Mouse (Mus musculus) heart, embryonic 13.5 days (tissue): ENCODE measurements around the gene Coro7. TPM values are rescaled to one million over a fixed set of nuclear protein-coding genes. Genes with fewer than 3 reads are reported as not detected.

Source experiments
- ATAC-seq: fragments of 200-750 bp; cut with Nextera tagmentation; 2 replicates; pipeline ENCODE4 v1.8.0; 2017; ENCODE audit warnings: moderate TSS enrichment; ENCODE audit not compliant: insufficient number of reproducible peaks, low FRiP score, low TSS enrichment; ENCODE audit errors: extremely low read depth
- H3K27ac ChIP-seq: fragments of 300-500 bp; sonication (generic); replicated peaks from 2 replicates; pipeline ENCODE4 v1.5.1; 2015; ENCODE audit warnings: moderate library complexity, mild to moderate bottlenecking, inconsistent platforms
- H3K27me3 ChIP-seq: fragments of 300-500 bp; sonication (generic); replicated peaks from 2 replicates; pipeline ENCODE4 v1.6.1; 2015; ENCODE audit warnings: mild to moderate bottlenecking, inconsistent platforms
- H3K36me3 ChIP-seq: fragments of 300-500 bp; sonication (generic); 2 replicates; pipeline ENCODE4 v1.6.1; 2015; ENCODE audit warnings: mild to moderate bottlenecking, inconsistent platforms
- H3K4me1 ChIP-seq: fragments of 300-500 bp; sonication (generic); 2 replicates; pipeline ENCODE4 v1.6.1; 2015; ENCODE audit warnings: inconsistent platforms
- H3K4me2 ChIP-seq: fragments of 300-500 bp; sonication (generic); 2 replicates; pipeline ENCODE4 v1.6.1; 2015; ENCODE audit warnings: inconsistent platforms, mild to moderate bottlenecking, moderate library complexity
- H3K4me3 ChIP-seq: fragments of 300-500 bp; sonication (generic); 2 replicates; pipeline ENCODE4 v1.5.1; 2015; ENCODE audit warnings: moderate library complexity, mild to moderate bottlenecking, inconsistent platforms
- H3K9ac ChIP-seq: fragments of 300-500 bp; sonication (generic); 2 replicates; pipeline ENCODE4 v1.6.1; 2015; ENCODE audit warnings: inconsistent platforms, mild to moderate bottlenecking, moderate library complexity
- H3K9me3 ChIP-seq: fragments of 300-500 bp; sonication (generic); 2 replicates; pipeline ENCODE4 v1.6.1; 2016; ENCODE audit warnings: inconsistent platforms
- WGBS: fragments of 180-500 bp; shearing (Covaris S2); methylation state at CpG from one replicate; pipeline ENCODE4 v1.1.7; 2015; ENCODE audit warnings: mixed read lengths; 5-methylcytosine and 5-hydroxymethylcytosine counted together
- polyA plus RNA-seq: library from polyadenylated mRNA; unstranded; fragments of >200 nt; fragmentation: Nextera tagmentation; extraction: Ambion mirVana; gene quantifications from 2 replicates; pipeline ENCODE4 v1.2.1, GENCODE M21; 2015

Coro7 gene
- polyA plus RNA-seq, 1 experiment from 2014 or later, result 15.2 TPM

DNA sequence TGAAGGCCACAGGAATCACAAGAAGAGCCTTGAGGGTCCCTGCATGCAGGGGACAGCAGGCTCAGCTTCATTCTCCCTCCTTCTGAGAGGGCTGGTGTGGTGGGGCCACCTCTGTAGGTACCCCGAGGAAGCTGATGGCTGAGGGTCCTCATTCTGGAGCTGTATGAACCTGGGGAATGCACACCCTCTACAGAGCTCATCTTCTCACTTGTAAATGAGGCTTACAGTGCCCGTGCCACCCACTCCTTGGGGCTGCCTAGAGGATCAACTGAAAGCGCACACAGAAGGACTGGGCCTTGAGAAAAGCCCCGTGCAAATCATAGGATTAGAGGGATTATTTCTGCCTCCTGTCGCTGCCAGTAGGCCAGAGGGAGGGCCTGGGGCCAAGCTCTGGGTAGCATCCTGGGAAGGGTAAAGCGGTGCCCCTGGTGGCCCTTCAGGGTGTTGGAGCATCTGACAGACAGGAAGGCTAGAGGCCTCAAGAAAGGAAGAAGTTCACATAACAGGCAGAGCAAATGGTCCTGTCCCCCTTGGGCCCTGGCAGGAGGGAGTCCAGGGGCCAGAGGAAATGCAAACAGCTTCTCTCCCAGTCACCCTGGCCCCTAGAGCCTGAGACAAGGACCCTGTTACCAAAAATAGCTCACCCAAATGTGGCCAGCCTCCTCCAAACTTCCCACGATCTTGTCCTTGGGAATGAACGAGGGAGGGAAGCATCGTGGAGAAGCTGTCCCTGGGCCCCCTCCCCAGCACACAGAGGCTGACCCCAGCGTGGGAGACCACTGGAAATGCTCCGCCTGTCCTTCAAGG lies 23.6 kb downstream of the Coro7 start:
- Histone ChIP-seq H3K9me3 (no peaks in the 10 kb centered on the region), H3K4me2 (0 out of 2 replicates have a peak overlapping the region, but pooled peaks have one; percentile 12), H3K4me3 (no peak overlapping the region), H3K27me3 (no peaks in the 10 kb centered on the region), H3K36me3 (peaks cover 57% of the 10 kb centered on the region), H3K9ac (peak overlapping the region; percentile 65), H3K27ac (peak overlapping the region; percentile 88), H3K4me1 (peaks cover 85% of the 10 kb centered on the region)
- ATAC-seq, result no peak
- 14% methylated on average over 11 of the region's 11 CpGs for WGBS

GRCm38 (mm10) chr16:4655251-4655734 lies 24.3 kb downstream of the Coro7 start:
- Histone ChIP-seq H3K9ac (peak overlapping the region; percentile 65), H3K4me2 (0 out of 2 replicates have a peak overlapping the region, but pooled peaks have one; percentile 12), H3K27me3 (no peaks in the 10 kb centered on the region), H3K36me3 (peaks cover 57% of the 10 kb centered on the region), H3K4me1 (peaks cover 88% of the 10 kb centered on the region), H3K4me3 (no peak overlapping the region), H3K9me3 (no peaks in the 10 kb centered on the region), H3K27ac (peak overlapping the region; percentile 88)
- 41% methylated on average over 4 of the region's 4 CpGs for WGBS
- no peak for ATAC-seq

DNA sequence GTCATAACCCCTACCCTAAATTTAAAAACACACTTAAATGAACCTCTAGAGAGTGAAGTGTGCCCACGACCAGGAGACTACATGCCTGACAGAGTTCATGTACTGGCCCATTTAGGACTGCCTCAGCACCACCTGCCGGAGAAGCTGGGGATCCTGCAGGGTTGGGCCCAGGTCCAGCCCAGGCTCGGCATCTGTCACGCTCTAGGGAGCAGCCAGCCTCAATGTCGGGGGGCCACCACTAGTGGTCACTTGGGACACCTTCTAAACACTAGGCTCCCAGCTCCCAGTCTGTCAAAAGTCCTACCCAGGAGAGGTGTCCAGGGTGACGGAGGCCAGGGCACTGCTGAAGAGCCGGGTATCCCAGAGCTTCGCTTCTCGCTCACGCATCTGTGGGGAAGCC lies 24.9 kb downstream of the Coro7 start:
- WGBS, result 70% methylated on average over 10 of the region's 10 CpGs
- H3K9ac ChIP-seq, result peak overlapping the region; percentile 0; the same call in 1 of the 2 replicates
- no peak overlapping the region for H3K4me2 ChIP-seq
- H3K9me3 ChIP-seq, result no peaks in the 10 kb centered on the region
- peaks cover 60% of the 10 kb centered on the region for H3K36me3 ChIP-seq
- no peak overlapping the region for H3K4me3 ChIP-seq
- ATAC-seq, result no peak
- H3K4me1 ChIP-seq, result peaks cover 86% of the 10 kb centered on the region
- H3K27me3 ChIP-seq, result no peaks in the 10 kb centered on the region
- H3K27ac ChIP-seq, result peak overlapping the region; percentile 88

DNA sequence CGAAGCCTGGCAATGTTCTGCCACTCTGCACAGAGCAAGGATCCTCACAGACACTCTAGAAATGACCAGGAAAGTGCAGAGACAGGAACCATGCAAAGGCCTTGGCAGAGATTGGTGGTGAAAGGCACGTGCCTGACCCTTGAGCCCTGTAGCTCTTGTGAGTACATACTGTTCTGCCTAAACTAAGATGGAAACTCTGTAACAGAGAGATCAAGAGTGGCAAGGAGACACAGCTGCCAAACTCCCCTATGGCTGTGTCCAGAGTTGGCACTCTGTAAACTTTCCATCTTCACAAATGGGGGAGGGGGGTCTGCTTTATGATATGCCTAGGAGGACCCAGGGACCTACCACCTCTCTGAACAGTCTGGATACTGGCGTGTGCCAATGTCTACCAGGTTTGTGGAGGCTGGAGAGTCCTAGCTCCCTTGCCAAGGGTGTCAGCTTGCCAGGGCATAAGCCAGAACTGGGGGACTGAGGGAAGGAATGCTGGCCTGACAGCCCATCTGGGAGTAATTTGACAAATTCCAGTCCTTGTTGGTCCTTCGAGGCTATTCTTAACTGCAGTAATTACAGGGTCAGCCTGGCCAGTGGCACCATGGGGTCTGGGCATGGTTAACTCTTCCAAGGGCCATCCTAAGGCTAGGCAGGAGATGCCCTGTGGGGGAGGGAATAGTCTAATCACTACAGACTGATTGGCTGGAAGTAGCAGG lies 26.7 kb downstream of the Coro7 start:
- Histone ChIP-seq H3K4me1 (peaks cover 76% of the 10 kb centered on the region), H3K36me3 (peaks cover 78% of the 10 kb centered on the region), H3K9me3 (no peaks in the 10 kb centered on the region), H3K4me2 (no peak overlapping the region), H3K9ac (peak overlapping the region; percentile 25; the same call in 1 of the 2 replicates), H3K27ac (peak overlapping the region; percentile 55), H3K27me3 (no peaks in the 10 kb centered on the region), H3K4me3 (no peak overlapping the region)
- ATAC-seq, result no peak
- 49% methylated on average over 4 of the region's 4 CpGs for WGBS

- ATAC-seq, result no peak
- H3K9ac ChIP-seq, result peak overlapping the region; percentile 47; the same call in 1 of the 2 replicates
- peaks cover 78% of the 10 kb centered on the region for H3K4me1 ChIP-seq
- H3K4me2 ChIP-seq, result no peak overlapping the region
- no peak overlapping the region for H3K4me3 ChIP-seq
- no peaks in the 10 kb centered on the region for H3K9me3 ChIP-seq
- H3K36me3 ChIP-seq, result peaks cover 78% of the 10 kb centered on the region
- peak overlapping the region; percentile 55 for H3K27ac ChIP-seq
- 73% methylated on average over 7 of the region's 7 CpGs for WGBS
- H3K27me3 ChIP-seq, result no peaks in the 10 kb centered on the region
Observed at GRCm38 (mm10) chr16:4651624-4652023, 28.0 kb downstream of the Coro7 start.

GRCm38 (mm10) chr16:4651081-4651480 lies 28.5 kb downstream of the Coro7 start:
- Histone ChIP-seq H3K4me1 (peaks cover 78% of the 10 kb centered on the region), H3K36me3 (peaks cover 83% of the 10 kb centered on the region)
- 77% methylated on average over 1 of the region's 1 CpGs for WGBS

GRCm38 (mm10) chr16:4650161-4650560 lies 29.4 kb downstream of the Coro7 start:
- H3K4me2 ChIP-seq, result no peak overlapping the region
- peaks cover 84% of the 10 kb centered on the region for H3K36me3 ChIP-seq
- H3K27ac ChIP-seq, result no peak overlapping the region
- no peaks in the 10 kb centered on the region for H3K27me3 ChIP-seq
- H3K4me1 ChIP-seq, result peaks cover 78% of the 10 kb centered on the region
- no peaks in the 10 kb centered on the region for H3K9me3 ChIP-seq
- no peak for ATAC-seq
- H3K9ac ChIP-seq, result no peak overlapping the region
- 83% methylated on average over 3 of the region's 3 CpGs for WGBS
- H3K4me3 ChIP-seq, result no peak overlapping the region

More at GRCm38 (mm10) chr16:4651081-4651480, 28.5 kb downstream of the Coro7 start:
- Histone ChIP-seq H3K9me3 (no peaks in the 10 kb centered on the region), H3K9ac (peak overlapping the region; percentile 47; the same call in 1 of the 2 replicates), H3K27me3 (no peaks in the 10 kb centered on the region), H3K27ac (peak overlapping the region; percentile 55), H3K4me2 (no peak overlapping the region), H3K4me3 (no peak overlapping the region)
- no peak for ATAC-seq

DNA sequence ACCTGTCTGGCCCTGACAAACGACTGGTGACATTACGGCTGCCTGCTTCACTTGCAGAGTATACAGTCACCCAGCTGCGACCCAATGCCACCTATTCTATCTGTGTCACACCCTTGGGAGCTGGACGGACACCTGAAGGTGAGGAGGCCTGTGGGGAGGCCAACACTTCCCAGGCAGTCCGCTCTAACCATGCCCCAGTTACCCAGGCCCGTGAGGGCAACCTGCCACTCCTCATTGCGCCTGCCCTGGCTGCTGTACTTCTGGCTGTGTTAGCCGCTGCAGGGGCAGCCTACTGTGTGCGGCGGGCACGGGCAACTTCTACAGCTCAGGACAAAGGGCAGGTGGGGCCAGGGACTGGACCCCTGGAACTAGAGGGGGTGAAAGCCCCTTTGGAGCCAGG lies 29.9 kb downstream of the Coro7 start:
- Histone ChIP-seq H3K4me3 (no peak overlapping the region), H3K4me1 (peaks cover 78% of the 10 kb centered on the region), H3K9me3 (no peaks in the 10 kb centered on the region), H3K27ac (no peak overlapping the region), H3K4me2 (no peak overlapping the region), H3K9ac (no peak overlapping the region), H3K27me3 (no peaks in the 10 kb centered on the region), H3K36me3 (peaks cover 81% of the 10 kb centered on the region)
- ATAC-seq, result no peak
- WGBS, result 85% methylated on average over 11 of the region's 11 CpGs

DNA sequence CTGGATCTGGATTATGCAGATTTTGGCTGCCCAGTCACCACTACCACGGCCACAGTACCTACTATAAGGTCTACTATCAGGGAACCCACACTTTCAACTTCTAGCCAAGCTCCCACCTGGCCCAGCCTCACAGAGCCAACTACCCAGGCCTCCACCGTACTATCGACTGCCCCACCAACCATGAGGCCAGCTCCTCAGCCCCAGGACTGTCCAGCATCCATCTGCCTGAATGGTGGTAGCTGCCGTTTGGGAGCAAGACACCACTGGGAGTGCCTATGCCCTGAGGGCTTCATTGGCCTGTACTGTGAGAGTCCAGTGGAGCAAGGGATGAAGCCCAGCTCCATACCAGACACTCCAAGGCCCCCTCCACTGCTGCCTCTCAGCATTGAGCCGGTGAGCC lies 30.4 kb downstream of the Coro7 start:
- no peak overlapping the region for H3K27ac ChIP-seq
- 91% methylated on average over 5 of the region's 5 CpGs for WGBS
- peaks cover 78% of the 10 kb centered on the region for H3K4me1 ChIP-seq
- no peaks in the 10 kb centered on the region for H3K27me3 ChIP-seq
- no peak overlapping the region for H3K9ac ChIP-seq
- no peak overlapping the region for H3K4me2 ChIP-seq
- H3K9me3 ChIP-seq, result no peaks in the 10 kb centered on the region
- no peak overlapping the region for H3K4me3 ChIP-seq
- peaks cover 76% of the 10 kb centered on the region for H3K36me3 ChIP-seq
- ATAC-seq, result no peak

DNA sequence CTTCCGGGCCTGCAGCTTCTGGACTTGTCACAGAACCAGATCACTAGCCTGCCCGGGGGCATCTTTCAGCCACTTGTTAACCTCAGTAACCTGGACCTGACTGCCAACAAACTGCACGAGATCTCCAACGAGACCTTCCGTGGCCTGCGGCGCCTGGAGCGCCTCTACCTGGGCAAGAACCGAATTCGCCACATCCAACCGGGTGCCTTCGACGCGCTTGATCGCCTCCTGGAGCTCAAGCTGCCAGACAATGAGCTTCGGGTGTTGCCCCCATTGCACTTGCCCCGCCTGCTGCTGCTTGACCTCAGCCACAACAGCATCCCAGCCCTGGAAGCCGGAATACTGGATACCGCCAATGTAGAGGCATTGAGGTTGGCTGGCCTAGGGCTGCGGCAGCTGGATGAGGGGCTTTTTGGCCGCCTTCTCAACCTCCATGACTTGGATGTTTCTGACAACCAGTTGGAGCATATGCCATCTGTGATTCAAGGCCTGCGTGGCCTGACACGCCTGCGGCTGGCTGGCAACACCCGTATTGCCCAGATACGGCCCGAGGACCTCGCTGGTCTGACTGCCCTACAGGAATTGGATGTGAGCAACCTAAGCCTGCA lies 31.1 kb downstream of the Coro7 start:
- no peak overlapping the region for H3K4me2 ChIP-seq
- peaks cover 69% of the 10 kb centered on the region for H3K36me3 ChIP-seq
- ATAC-seq, result no peak
- no peaks in the 10 kb centered on the region for H3K27me3 ChIP-seq
- 88% methylated on average over 28 of the region's 28 CpGs for WGBS
- no peak overlapping the region for H3K4me3 ChIP-seq
- peaks cover 79% of the 10 kb centered on the region for H3K4me1 ChIP-seq
- H3K9ac ChIP-seq, result peak overlapping the region; percentile 72; the same call in 1 of the 2 replicates
- no peak overlapping the region for H3K27ac ChIP-seq
- H3K9me3 ChIP-seq, result no peaks in the 10 kb centered on the region

DNA sequence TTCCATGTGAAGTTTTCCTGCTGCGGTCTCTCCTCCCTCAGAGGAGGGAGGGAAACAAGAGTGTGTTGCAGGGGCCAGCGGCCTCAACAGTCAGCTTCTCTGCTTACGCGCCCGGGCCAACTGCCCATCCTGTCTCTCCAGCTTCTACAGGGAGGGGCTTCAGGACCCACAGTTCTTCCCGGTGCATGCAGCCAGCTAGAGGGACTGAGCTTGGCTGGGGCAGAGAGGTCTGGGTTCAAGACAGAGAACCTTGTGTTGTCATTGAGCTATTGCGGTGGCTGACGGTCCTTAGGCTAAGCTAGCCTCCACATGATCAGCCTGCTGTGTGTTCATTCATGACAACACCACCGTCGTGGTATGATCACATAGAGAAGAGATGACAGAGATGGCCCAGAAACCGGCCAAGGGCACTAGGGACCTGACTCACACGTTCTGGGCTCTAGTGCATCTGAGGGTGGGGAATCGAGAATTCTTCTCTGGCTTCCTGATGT lies 31.9 kb downstream of the Coro7 start:
- H3K27ac ChIP-seq, result peak overlapping the region; percentile 78
- H3K36me3 ChIP-seq, result peaks cover 65% of the 10 kb centered on the region
- ATAC-seq, result no peak
- peak overlapping the region; percentile 42 for H3K4me2 ChIP-seq
- H3K9me3 ChIP-seq, result no peaks in the 10 kb centered on the region
- H3K9ac ChIP-seq, result peak overlapping the region; percentile 72
- H3K4me1 ChIP-seq, result peaks cover 79% of the 10 kb centered on the region
- no peaks in the 10 kb centered on the region for H3K27me3 ChIP-seq
- H3K4me3 ChIP-seq, result no peak overlapping the region
- whole genome bisulfite sequencing, result 48% methylated on average over 13 of the region's 13 CpGs
